Mouse (Mus musculus) layer of hippocampus, adult 2 months (tissue): ENCODE results near the gene Plcb4. TPM values are rescaled to one million over a fixed set of nuclear protein-coding genes. Genes with fewer than 3 reads are reported as not detected.

Source experiments
- DNase-seq, 2 experiments: peaks; one replicate each; pipeline ENCODE4 v3.0.0; 2022; ENCODE audit warnings: low spot score in 2 of 2
- H3K27ac ChIP-seq: fragments of 200-600 bp; 2 replicates; pipeline ENCODE4 v1.8.1; 2022
- H3K4me3 ChIP-seq: fragments of 200-600 bp; 2 replicates; pipeline ENCODE4 v1.8.1; 2022; ENCODE audit warnings: mild to moderate bottlenecking
- CTCF ChIP-seq: fragments of 200-600 bp; conservative IDR thresholded peaks from 2 replicates; pipeline ENCODE4 v1.8.1; 2022; ENCODE audit warnings: antibody characterized with exemption, mild to moderate bottlenecking, moderate library complexity
- total RNA-seq, 2 experiments: library from RNA; stranded (reverse); gene quantifications; 2 replicates each; pipeline ENCODE4 v1.2.3; 2021

Plcb4 gene
- total RNA-seq, 2 experiments from 2014 or later, result 20.9 to 21.0 TPM

DNA sequence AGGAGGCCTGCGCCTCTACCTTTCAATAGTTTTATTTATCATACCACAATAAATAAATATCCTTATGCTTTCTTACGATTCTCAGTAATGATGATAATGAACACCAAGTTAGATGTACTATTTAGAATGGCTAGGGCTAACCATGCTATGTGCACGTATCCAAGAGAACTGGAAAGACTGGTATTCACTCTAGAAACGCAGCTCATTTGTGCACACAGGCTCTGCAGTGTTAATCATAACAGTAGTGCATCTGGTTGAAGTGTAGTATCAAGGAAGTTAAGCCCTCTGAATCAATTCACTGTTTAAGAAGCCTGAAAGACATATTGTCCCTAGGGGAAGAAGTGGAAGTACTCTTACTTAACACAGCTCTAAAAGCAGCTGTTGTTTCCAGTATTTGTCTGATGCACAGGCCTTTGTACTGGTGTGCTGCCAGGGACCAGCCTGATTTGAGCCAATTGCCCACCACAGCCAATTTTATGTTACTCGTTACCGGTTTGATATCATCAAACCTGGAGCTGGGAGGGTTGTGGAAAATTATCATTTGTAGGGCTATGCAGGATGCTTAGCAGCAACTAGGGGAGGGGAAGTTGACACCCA is 100.8 kb downstream of the Plcb4 start:
- TF ChIP-seq CTCF, result no peak
- Histone ChIP-seq H3K4me3 (no peak overlapping the region), H3K27ac (no peak overlapping the region)
- no peak for DNase-seq

DNA sequence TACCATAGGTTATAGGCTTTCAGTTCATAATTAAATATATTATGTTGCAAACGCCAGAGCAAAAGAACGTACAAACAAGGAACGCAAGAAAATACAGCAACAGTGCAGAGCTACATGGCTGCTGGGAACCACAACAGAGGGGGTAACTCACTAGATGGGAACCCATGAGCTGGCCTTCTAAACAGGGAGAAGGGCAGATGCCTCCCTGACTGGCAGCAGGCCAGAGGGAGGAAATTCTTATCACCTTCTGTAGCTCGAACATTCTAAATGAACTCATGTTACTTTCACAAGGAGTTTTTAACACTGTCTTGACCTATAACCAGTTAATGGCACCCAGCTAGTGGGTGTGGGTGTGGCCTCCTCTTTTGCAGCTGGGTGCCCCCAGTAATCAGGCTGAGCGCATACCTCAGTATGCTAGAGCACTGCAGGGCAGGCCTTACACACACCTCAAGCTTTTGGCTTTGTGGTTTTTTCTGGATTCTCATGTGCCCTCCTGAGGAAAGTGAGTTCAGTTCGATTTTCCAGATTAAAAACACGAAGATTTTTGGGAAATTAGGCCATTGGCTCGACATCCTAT is 102.5 kb downstream of the Plcb4 start:
- H3K27ac ChIP-seq, result no peak overlapping the region
- no peak for DNase-seq
- TF ChIP-seq CTCF, result no peak
- H3K4me3 ChIP-seq, result no peak overlapping the region

DNA sequence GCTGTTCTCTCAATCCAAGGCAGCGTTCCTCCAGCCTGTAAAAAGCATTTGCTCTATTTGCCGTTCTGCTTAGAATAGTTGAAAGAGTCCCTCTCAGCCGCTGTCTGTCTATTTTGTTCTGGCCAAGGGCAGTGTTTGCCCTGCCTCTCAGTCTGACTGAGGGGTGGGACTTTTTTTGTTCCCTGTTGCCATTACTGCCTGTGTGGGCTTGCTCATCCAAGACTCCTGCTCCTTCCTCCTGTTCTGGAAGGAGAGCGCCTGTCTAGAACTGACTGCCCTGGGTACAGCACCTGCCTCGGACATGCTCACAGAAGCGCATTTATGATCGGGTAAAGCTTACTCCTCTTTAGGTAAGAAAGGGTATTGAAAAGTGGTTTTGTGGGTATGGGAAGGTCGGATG is 105.9 kb downstream of the Plcb4 start:
- no peak for TF ChIP-seq CTCF
- no peak for DNase-seq
- Histone ChIP-seq H3K27ac (no peak overlapping the region), H3K4me3 (no peak overlapping the region)

DNA sequence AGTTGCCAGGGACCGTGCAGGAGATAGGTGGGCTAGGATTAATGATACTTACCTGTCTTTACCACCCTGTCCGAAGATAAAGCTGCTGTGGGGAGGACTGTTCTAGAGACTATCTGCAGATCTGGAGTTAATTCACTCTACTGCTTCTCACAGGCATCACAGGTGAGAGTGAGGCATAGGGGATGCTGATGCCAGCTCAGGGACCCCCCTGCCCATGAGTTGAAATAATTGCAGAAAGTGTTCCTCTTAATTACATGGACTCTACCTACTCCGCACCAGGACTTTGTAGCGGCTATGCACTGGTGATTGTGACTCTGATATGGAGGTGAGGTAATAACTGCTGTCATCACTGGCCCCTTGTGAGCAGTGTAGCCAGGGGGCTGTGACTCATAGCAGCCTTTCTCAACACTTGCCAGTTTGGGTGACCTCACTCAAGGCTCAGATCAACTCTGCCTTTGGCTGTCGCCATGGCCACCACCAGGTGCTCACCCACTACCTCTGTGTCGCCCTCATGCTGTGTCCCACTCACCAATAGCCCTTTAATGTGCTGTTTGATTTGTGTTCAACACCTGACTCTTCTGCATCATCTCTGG is 107.8 kb downstream of the Plcb4 start:
- Histone ChIP-seq H3K27ac (no peak overlapping the region), H3K4me3 (no peak overlapping the region)
- no peak for TF ChIP-seq CTCF
- no peak for DNase-seq

DNA sequence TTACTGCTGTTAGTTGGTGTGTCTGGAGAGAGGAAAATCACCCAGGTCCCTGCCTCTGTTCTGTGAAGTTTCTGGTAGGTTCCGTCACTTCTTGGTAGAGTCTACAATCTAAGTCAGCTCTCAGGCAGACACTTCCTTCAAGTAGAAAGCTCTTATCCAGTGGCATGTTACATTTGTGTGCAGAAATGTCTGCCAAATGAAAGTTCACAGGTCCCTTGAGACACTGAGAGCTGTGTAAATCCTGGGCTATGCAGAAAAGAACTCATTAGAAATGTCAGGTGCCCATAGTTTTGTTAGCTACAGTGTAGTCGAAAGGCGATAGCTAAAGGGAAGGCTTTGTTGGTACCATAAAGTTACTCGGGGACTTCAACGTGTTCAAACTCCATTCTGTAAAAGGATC is 108.7 kb downstream of the Plcb4 start:
- no peak for TF ChIP-seq CTCF
- DNase-seq, result no peak
- Histone ChIP-seq H3K27ac (no peak overlapping the region), H3K4me3 (no peak overlapping the region)

DNA sequence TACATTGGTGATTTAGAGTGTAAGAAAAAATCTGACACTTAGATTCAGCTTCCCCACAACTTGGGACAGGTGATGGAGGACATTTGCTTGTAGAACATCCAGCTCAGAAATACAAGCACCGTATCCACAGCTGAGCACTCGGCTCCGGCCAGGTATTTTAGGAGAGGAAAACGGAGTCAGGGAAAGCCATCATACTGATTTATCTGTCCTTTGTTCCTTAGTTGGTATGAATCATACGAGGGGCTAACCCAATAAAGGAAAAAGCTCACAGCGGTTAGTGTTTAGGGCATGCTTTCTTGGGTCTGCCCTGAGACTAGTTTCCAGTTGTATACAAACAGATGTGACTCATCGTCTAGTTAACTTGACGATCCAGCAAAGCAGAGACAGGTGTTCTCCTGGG is 110.9 kb downstream of the Plcb4 start:
- no peak overlapping the region for H3K4me3 ChIP-seq
- no peak overlapping the region for H3K27ac ChIP-seq
- no peak for TF ChIP-seq CTCF
- no peak for DNase-seq

DNA sequence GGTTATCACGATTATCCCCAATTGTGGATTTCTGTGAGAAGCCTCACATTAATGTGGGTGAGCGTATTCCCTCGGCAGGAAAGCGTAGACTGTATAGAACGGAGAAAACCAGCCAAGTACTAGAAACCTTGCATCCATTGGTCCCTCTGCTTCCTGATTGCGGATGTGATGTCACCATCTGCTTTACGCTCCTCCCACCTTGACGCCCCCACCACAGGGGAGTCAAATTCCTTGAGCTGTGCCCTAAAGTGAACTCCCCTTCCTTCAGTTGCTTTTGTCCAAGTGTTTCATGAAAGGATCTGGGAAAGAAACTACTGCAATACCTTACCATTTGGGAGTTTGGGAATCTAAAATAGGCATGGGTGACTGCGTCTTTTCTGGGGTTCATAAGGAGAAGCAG is 111.4 kb downstream of the Plcb4 start:
- DNase-seq, result no peak
- no peak for TF ChIP-seq CTCF
- no peak overlapping the region for H3K4me3 ChIP-seq
- H3K27ac ChIP-seq, result no peak overlapping the region

DNA sequence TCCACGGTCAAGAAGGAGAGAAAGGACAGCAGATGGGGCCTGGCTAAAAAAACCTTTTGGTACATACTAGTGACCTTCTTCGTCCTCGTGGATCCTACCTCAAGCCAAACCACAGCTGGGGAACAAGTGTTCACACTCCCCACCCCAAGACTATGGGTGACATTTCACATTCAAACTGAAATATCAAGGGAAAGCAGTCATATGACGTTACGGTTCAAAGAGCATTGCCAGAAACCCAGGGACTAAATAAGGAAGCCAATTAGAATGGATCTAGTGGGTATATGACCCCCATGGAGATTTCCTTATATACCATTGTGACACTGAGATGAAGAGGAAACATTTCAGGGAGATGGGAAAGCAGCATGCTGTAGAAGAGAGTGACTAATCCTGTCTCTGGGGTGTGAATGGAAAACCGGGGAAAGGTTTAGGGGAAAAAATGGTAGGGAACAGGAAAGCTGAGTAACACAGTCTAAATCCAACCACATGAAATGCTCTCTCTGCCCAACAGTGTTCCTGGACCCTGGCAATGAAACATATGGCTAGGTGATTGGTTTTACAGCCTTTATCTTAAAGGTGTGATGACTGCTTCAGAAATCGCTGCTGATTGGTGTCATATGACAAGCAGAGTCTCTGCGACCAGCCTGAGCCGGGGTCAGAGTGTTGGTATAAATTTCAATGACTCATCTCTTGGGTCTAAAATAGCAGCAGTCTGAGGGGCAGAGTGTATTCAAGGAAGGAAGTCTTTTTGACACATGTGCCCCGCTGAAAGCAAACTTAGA is 114.6 kb downstream of the Plcb4 start:
- no peak for DNase-seq
- no peak for TF ChIP-seq CTCF
- no peak overlapping the region for H3K4me3 ChIP-seq
- H3K27ac ChIP-seq, result no peak overlapping the region

DNA sequence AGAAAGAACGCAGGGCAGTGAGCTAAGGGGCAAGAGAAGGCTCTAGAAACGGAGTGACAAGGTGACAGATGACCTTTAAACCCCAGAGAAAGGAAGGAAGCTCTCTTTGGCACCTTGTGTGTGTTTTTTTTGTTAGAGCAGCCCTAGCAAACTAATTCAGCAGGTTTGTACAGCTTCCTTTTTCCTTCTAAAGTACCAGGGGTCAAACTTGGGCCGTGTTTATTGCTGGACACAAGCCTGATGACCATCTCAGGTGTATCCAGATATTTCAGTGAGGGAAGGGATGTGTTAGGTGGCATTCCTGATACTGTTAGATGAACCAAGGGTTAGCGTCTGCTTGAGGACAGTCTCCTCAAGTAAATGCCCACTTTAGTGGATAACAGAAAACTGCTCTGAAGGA is 116.2 kb downstream of the Plcb4 start:
- no peak overlapping the region for H3K4me3 ChIP-seq
- no peak overlapping the region for H3K27ac ChIP-seq
- DNase-seq, result no peak
- no peak for TF ChIP-seq CTCF

DNA sequence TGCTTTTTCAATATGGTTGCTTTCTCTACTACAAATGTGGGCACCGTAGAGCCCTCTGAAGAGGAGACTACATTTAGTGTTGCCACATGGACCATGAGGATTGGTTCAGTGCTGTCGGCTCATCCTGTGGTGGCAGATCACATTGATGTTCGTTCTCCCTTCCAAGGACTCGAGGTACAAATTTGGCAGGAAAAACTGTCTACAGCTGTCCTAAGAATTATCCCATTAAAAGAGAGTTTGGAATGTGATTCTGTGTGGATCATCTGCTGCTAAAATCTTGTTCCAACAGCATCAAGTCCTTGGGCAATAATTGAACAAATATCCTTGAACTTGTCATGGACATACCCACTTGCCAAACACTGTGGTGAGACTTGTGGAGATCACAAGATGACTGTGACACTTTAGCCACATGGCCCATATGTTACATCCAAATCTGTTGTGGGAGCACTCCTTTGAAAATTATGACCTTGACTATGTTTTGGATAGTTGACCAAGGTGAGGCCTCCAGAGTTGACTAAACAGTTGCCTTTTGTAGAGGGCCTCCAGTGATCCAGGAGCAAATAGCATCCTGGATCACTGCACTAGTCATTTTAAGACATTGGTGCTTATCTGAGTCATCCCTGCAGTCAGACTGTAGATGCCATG is 117.4 kb downstream of the Plcb4 start:
- Histone ChIP-seq H3K4me3 (no peak overlapping the region), H3K27ac (no peak overlapping the region)
- no peak for TF ChIP-seq CTCF
- no peak for DNase-seq

DNA sequence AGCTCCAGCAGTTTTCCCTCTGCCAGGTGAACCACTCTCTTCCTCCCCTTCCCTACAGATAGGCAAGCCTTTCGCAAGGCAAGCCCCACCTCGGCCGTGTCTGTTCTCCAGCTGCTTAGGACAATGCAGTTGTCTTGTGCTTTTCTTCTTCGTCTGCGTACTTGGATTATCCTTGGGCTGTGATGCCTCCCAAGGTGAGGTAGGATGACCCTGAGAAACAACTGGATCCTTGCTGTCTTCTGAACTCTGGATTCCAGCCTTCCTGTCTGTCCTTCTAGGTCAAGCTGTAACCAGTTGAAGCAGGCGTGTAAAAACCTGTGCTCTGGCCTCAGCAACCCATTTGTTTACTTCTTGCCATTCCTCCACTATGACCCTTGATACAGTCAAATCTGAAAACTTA is 122.6 kb downstream of the Plcb4 start:
- no peak for DNase-seq
- no peak for TF ChIP-seq CTCF
- H3K27ac ChIP-seq, result no peak overlapping the region
- H3K4me3 ChIP-seq, result no peak overlapping the region

DNA sequence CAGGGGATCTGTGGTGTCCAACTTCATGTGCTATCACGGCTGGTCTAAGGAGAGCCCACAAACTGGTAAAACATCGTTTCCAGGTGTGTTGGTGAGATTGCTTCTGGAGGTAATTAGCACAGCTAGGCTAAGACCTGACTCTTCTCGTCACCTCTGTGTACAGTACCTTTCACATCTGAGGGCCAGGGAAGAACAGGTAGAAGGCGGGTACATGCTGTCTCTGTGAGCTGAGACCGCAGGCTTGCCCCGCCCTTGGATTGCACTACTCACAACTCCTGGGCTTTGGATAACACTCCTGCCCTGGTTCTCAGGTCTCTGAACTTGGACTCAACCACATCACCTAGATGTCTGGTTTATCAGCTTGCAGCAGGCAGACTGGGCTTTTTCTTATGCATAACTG is 128.6 kb downstream of the Plcb4 start:
- no peak overlapping the region for H3K27ac ChIP-seq
- DNase-seq, result no peak
- TF ChIP-seq CTCF, result no peak
- H3K4me3 ChIP-seq, result no peak overlapping the region

DNA sequence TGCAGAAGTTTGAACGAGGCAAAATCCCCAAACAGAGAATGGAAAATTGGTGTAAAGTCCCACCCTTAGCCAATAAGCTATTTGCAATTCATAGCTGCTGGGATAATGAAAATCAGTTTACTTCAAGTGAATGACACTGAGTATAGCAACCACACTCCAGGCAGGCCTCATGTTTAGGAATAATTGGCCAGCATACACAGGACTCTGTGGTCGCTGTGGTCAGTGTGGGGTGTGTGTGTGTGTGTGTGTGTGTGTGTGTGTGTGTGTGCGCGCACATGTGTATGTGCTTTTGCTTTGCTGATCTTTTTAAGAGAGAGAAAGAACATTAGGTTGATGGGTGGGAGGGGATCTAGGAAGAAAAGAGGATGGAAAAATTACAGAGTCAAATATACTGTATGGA is 134.1 kb downstream of the Plcb4 start:
- no peak for DNase-seq
- Histone ChIP-seq H3K27ac (no peak overlapping the region), H3K4me3 (no peak overlapping the region)
- TF ChIP-seq CTCF, result no peak
